Mouse (Mus musculus): ENCODE results near the gene Pdk1. TPM values are rescaled to one million over a fixed set of nuclear protein-coding genes. Genes with fewer than 3 reads are reported as not detected.
"Not testable (repeated sequence)": the region's sequence is repeated elsewhere in the genome, so short reads cannot be mapped to it uniquely, and the experiment has no call there.

Pdk1 gene
- total and polyA plus RNA-seq, 3 experiments = 12.2 to 56.1 TPM; not detected in 1

GRCm38 (mm10) chr2:71919227-71919647 is 46.2 kb downstream of the Pdk1 start:
- TF ChIP-seq POLR2A (IDR thresholded peaks at IDR 0.05; ENCODE audit: control insufficient read depth in 1 of 2, insufficient read depth in 1 of 2, low read depth in 1 of 2, low read length in 2 of 2, poor library complexity in 1 of 2) (no peak), HCFC1 (IDR thresholded peaks at IDR 0.05; ENCODE audit: low read depth, low read length) (no peak), MEF2A (IDR thresholded peaks at IDR 0.05; ENCODE audit: extremely low read depth, insufficient replicate concordance, low read depth, low read length, poor library complexity, severe bottlenecking) (no peak), TCF12 (IDR thresholded peaks at IDR 0.05; ENCODE audit: low read depth, low read length) (no peak), MYB (IDR thresholded peaks at IDR 0.05; ENCODE audit: low read depth, low read length) (no peak), CHD1 (IDR thresholded peaks at IDR 0.05; ENCODE audit: low read depth, low read length) (no peak), ZC3H11A (IDR thresholded peaks at IDR 0.05; ENCODE audit: low read depth, low read length) (no peak), GATA1 (IDR thresholded peaks at IDR 0.05; ENCODE audit: low read depth, low read length) (no peak)
- Histone ChIP-seq H3K4me1 (ENCODE audit: control insufficient read depth in 1 of 2, insufficient read depth in 2 of 2, low read length in 2 of 2) (no peaks in the 10 kb centered on the region), H3K27me3 (ENCODE audit: control insufficient read depth in 1 of 2, insufficient read depth in 2 of 2, low read length in 2 of 2) (peaks cover 0 to 9% of the 10 kb centered on the region in 2 experiments; a peak in 2 of 4 replicates), H3K4me3 (ENCODE audit: control insufficient read depth in 1 of 2, insufficient read depth in 1 of 2, low read depth in 2 of 2, low read length in 2 of 2) (no peak overlapping the region), H3K9ac (ENCODE audit: control insufficient read depth, low read depth, low read length, poor library complexity, severe bottlenecking) (no peak overlapping the region), H3K27ac (ENCODE audit: control insufficient read depth, low read depth, low read length) (no peak overlapping the region), H3K9me3 (replicated peaks; ENCODE audit: insufficient read depth, low read length) (no peaks in the 10 kb centered on the region), H3K36me3 (ENCODE audit: control insufficient read depth in 1 of 2, insufficient read depth in 2 of 2, low read length in 2 of 2) (no peaks in the 10 kb centered on the region), H3K79me2 (ENCODE audit: control insufficient read depth, insufficient read depth, low read length, poor library complexity) (no peaks in the 10 kb centered on the region)
- no peak for DNase-seq (ENCODE audit: low read depth, low spot score)

GRCm38 (mm10) chr2:71924931-71925330 is 51.9 kb downstream of the Pdk1 start:
- H3K4me3 ChIP-seq (ENCODE audit: control insufficient read depth in 1 of 2, insufficient read depth in 1 of 2, low read depth in 2 of 2, low read length in 2 of 2); H3K27ac ChIP-seq (ENCODE audit: control insufficient read depth, low read depth, low read length); H3K27me3 ChIP-seq (ENCODE audit: control insufficient read depth in 1 of 2, insufficient read depth in 2 of 2, low read length in 2 of 2); H3K9me3 ChIP-seq (replicated peaks; ENCODE audit: insufficient read depth, low read length); H3K4me1 ChIP-seq (ENCODE audit: control insufficient read depth in 1 of 2, insufficient read depth in 2 of 2, low read length in 2 of 2); H3K36me3 ChIP-seq (ENCODE audit: control insufficient read depth in 1 of 2, insufficient read depth in 2 of 2, low read length in 2 of 2); H3K9ac ChIP-seq (ENCODE audit: control insufficient read depth, low read depth, low read length, poor library complexity, severe bottlenecking); DNase-seq (ENCODE audit: low read depth, low spot score); H3K79me2 ChIP-seq (ENCODE audit: control insufficient read depth, insufficient read depth, low read length, poor library complexity): not testable (repeated sequence)

- H3K27me3 ChIP-seq (ENCODE audit: control insufficient read depth in 1 of 2, insufficient read depth in 2 of 2, low read length in 2 of 2) = peaks cover 6 to 16% of the 10 kb centered on the region in 2 experiments
- no peaks in the 10 kb centered on the region for H3K9me3 ChIP-seq (replicated peaks; ENCODE audit: insufficient read depth, low read length)
- no peak for DNase-seq (ENCODE audit: low read depth, low spot score)
- H3K9ac ChIP-seq (ENCODE audit: control insufficient read depth, low read depth, low read length, poor library complexity, severe bottlenecking) = no peak overlapping the region
- no peaks in the 10 kb centered on the region for H3K79me2 ChIP-seq (ENCODE audit: control insufficient read depth, insufficient read depth, low read length, poor library complexity)
- TF ChIP-seq MXI1 (IDR thresholded peaks at IDR 0.05; ENCODE audit: low read depth, low read length) (no peak), ZKSCAN1 (IDR thresholded peaks at IDR 0.05; ENCODE audit: low read depth, low read length) (no peak), BHLHE40 (IDR thresholded peaks at IDR 0.05; ENCODE audit: borderline replicate concordance, low read depth, low read length) (no peak), ZC3H11A (IDR thresholded peaks at IDR 0.05; ENCODE audit: low read depth, low read length) (no peak), USF1 (IDR thresholded peaks at IDR 0.05; ENCODE audit: low read depth, low read length) (no peak), RCOR1 (IDR thresholded peaks at IDR 0.05; ENCODE audit: low read depth, low read length) (no peak), TCF12 (IDR thresholded peaks at IDR 0.05; ENCODE audit: low read depth, low read length) (no peak), TAL1 (IDR thresholded peaks at IDR 0.05; ENCODE audit: low read length) (no peak), CHD2 (IDR thresholded peaks at IDR 0.05; ENCODE audit: low read length) (no peak), SIN3A (IDR thresholded peaks at IDR 0.05; ENCODE audit: low read length) (no peak), MYB (IDR thresholded peaks at IDR 0.05; ENCODE audit: low read depth, low read length) (no peak), UBTF (IDR thresholded peaks at IDR 0.05; ENCODE audit: borderline replicate concordance, insufficient read depth, low read depth, low read length) (no peak), POLR2AphosphoS5 (IDR thresholded peaks at IDR 0.05; ENCODE audit: borderline replicate concordance, low read depth, low read length) (no peak), RAD21 (IDR thresholded peaks at IDR 0.05; ENCODE audit: low read depth, low read length) (no peak), JUND (IDR thresholded peaks at IDR 0.05; ENCODE audit: low read depth, low read length) (no peak), ETS1 (IDR thresholded peaks at IDR 0.05; ENCODE audit: low read depth, low read length) (no peak), USF2 (IDR thresholded peaks at IDR 0.05; ENCODE audit: borderline replicate concordance in 1 of 2, insufficient read depth in 1 of 2, low read depth in 1 of 2, low read length in 2 of 2) (no peak), MAFK (IDR thresholded peaks at IDR 0.05; ENCODE audit: borderline replicate concordance, low read depth, low read length) (no peak)
- H3K27ac ChIP-seq (ENCODE audit: control insufficient read depth, low read depth, low read length) = no peak overlapping the region
- H3K4me1 ChIP-seq (ENCODE audit: control insufficient read depth in 1 of 2, insufficient read depth in 2 of 2, low read length in 2 of 2) = no peaks in the 10 kb centered on the region
- H3K4me3 ChIP-seq (ENCODE audit: control insufficient read depth in 1 of 2, insufficient read depth in 1 of 2, low read depth in 2 of 2, low read length in 2 of 2) = no peak overlapping the region
- no peaks in the 10 kb centered on the region for H3K36me3 ChIP-seq (ENCODE audit: control insufficient read depth in 1 of 2, insufficient read depth in 2 of 2, low read length in 2 of 2)
Observed at GRCm38 (mm10) chr2:71934046-71934445, 61.0 kb downstream of the Pdk1 start.

All from MEL (cell line).